Mouse (Mus musculus): ENCODE measurements around the gene Olfr859. TPM values are rescaled to one million over a fixed set of nuclear protein-coding genes. Genes with fewer than 3 reads are reported as not detected.
"Not testable (repeated sequence)": the region's sequence is repeated elsewhere in the genome, so short reads cannot be mapped to it uniquely, and the experiment has no call there.

Gene Olfr859
- not detected for total RNA-seq (2021)
- long read RNA-seq, experiment 1: 0 reads
- long read RNA-seq, experiment 2: 0 reads

DNA sequence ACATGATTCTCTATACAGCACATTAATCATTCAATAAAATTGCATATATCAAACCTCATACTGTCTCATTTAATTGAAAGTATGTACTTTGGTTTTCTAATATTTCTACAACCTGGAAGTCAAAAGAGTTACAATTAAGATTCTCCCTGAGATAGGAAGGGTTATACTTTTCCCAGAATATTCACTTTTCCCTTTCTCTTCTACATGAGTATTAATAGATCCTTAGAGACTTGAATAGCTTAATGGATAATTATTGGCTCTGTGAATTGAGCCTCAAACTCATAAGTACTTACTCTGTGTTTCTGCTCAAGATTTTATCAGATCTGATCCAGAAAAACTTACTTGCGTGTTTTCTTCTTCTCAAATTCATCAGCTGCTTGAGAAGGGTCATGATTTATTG is at the start of gene Olfr859:
Gene Olfr859, plus strand, starts transcription at position 301 of the 400 bp plus-strand sequence.
- not testable (repeated sequence) for DNase-seq (ENCODE audit: low spot score in 2 of 2)

DNA sequence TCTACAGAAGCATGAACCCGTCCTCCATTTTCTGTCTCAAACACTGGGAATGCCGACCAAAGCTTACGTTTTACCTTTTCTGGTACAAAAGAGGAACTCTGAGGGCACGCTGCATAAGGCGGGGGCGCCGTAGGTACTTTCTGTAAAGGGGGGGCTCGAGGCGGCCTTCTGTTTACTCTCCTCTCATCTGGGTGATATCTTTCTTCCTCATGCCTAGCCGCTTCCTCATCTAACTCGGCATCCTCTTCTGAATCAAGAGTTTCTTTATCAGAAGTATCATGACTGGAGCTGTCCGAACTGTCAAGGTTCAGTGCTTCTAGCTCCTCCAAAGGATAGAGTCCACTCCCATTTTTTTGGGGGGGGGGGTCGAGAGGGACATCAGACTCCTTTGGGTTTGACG is 35.6 kb upstream of the Olfr859 start:
- DNase-seq (ENCODE audit: low spot score in 2 of 2): no peak

DNA sequence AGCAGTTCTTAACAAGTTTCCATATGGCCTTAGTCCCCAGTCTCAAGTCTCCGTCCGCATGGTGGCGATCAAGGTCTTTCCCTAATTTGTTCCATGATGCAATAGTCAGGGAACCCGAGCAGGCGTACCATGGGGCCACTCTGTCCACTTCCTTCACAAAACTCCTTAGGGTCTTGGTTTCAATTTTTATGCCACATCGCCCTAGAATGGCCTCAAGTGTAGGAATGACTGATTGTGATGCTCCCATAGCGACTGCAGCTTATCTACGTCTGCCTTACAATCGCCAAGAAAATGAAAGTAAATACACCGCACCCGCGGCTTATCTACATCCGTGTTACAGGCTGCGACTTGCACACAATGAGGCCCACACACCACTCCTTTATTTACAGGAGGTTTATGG is 35.0 kb upstream of the Olfr859 start:
- no peak for DNase-seq (ENCODE audit: low spot score in 2 of 2)

DNA sequence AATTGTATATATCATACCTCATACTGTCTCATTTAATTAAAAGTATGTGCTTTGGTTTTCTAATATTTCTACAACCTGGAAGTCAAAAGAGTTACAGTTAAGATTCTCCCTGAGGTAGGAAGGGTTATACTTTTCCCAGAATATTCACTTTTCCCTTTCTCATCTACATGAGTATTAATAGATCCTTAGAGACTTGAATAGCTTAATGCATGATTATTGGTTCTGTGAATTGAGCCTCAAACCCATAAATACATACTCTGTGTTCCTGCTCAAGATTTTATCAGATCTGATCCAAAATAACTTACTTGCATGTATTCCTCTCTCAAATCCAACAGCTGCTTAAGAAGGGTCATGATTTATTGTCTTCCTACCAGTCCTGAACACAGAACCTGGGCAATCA is 24.7 kb upstream of the Olfr859 start, which contains the start of gene Olfr58:
Gene Olfr58, plus strand, starts transcription at position 301 of the 400 bp plus-strand sequence.
- DNase-seq (ENCODE audit: low spot score in 2 of 2): no peak

DNA sequence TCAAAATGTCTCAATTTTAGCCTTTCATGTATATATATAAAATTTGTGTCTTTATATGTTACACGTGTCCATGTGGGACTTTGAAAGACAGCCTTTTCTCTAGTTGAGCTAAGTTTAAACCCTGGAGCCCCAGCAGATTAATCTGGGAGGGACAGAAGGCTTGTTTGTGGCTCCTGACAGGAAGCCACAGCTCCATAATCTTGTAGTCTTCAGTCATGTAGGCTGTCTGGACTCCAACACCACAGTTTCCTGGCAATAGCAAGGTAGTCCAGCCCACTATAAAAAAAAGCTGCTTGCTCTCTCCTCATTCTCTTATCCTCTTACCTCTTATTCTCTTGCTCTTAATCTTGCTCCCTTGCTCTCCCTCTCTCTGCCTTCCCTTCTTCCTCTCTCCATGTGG is 1.7 kb upstream of the Olfr859 start:
- DNase-seq (ENCODE audit: low spot score in 2 of 2): no peak

DNA sequence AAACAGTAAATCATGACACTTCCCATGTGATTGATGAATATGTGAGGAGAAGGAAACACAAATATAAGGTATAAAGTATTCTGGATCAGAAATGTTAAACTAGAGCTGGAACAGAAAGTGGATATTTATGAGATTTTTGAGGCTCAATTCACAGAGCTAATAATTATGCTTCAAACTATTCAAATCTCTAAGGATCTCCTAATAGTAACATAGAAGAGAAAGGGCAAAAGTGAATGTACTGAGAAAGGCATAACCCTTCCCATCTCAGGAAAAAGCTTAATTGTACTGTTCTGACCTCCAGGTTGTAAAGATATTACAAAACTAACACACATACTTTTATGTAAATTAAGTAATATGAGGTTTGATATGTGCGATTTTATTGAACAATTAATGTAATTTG is 44.9 kb downstream of the Olfr859 start, which contains the start of gene Olfr860:
Gene Olfr860, minus strand, starts transcription at position 101 of the 400 bp plus-strand sequence.
- DNase-seq (ENCODE audit: low spot score in 2 of 2): no peak

Other genes starting within 250 kb of the Olfr859 start
- gene Olfr854, start 237.5 kb upstream of the Olfr859 start, total RNA-seq (2021): not detected
- not detected for gene Olfr855, start 222.3 kb upstream of the Olfr859 start, total RNA-seq (2021)
- 10 to 100 TPM; 21.2 to 21.7 TPM for gene Zfp317, start 182.8 kb upstream of the Olfr859 start, total RNA-seq (2021)
- not detected for gene Olfr857, start 95.5 kb upstream of the Olfr859 start, total RNA-seq (2021)
- gene Olfr58, start 24.6 kb upstream of the Olfr859 start, total RNA-seq (2021): not detected
- gene Olfr860, start 44.8 kb downstream of the Olfr859 start, total RNA-seq (2021): not detected
- not detected for gene Olfr862, start 83.1 kb downstream of the Olfr859 start, total RNA-seq (2021)
- gene Olfr77, start 112.0 kb downstream of the Olfr859 start, total RNA-seq (2021): not detected
- not detected for gene Olfr866, start 223.1 kb downstream of the Olfr859 start, total RNA-seq (2021)

Data from layer of hippocampus, postnatal 14 days (tissue).